Mouse (Mus musculus) C2C12 (cell line): ENCODE measurements around the gene Tmem117.

Experiments
- CEBPB ChIP-seq: IDR thresholded peaks from one replicate; pipeline ENCODE4 v1.6.1; 2011; ENCODE audit warnings: low read depth, mild to moderate bottlenecking, control low read depth, moderate library complexity
- CTCF ChIP-seq: IDR thresholded peaks from one replicate; pipeline ENCODE4 v1.5.1; 2011; ENCODE audit not compliant: control insufficient read depth, insufficient read depth, insufficient read length
- USF1 ChIP-seq: IDR thresholded peaks from one replicate; pipeline ENCODE4 v1.6.1; 2011; ENCODE audit warnings: low read depth, mild to moderate bottlenecking, control low read depth, moderate library complexity

DNA sequence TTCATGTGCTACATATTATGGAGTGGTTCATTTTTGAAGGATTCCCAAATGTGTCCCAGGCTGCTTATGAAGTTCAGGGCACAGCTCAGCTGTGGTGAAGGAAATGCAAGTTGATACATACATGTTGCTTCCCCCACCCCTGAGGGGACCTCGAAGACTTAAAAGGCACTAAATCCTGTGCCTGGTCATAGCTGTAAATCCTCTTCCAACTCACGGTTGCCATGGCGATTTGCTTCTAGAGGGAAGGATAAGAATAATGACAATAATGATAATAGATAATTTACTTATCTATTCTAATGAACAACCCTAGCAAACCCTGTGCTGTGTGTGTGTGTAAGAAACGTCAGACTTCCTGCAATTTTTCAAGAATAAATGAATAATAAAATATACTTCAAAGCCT is 166.5 kb downstream of the Tmem117 start:
- TF ChIP-seq CTCF (no peak), USF1 (no peak), CEBPB (no peak)
